Mouse (Mus musculus): Measurements from ENCODE around the gene Gnb1. TPM values are rescaled to one million over a fixed set of nuclear protein-coding genes. Genes with fewer than 3 reads are reported as not detected.

The Gnb1 gene
- polyA plus RNA-seq (2012; rRNA removed) = 325 and 341 TPM in 2 replicates

- H3K4me1 ChIP-seq (ENCODE audit: control insufficient read depth, insufficient read depth, insufficient read length) = peaks cover 23% of the 10 kb centered on the region
- TF ChIP-seq CTCF (IDR thresholded peaks at IDR 0.05; ENCODE audit: extremely low read depth, insufficient read depth, insufficient read length, insufficient replicate concordance) = no peak
- peak; percentile 47 for TF ChIP-seq POLR2A (IDR thresholded peaks at IDR 0.05; ENCODE audit: low read depth, low read length)
- H3K4me3 ChIP-seq (ENCODE audit: extremely low read depth, insufficient read depth, insufficient read length) = peak within 1 kb of the TSS; percentile 95
- peak; percentile 79 to 94 for DNase-seq (ENCODE audit: low read depth in 1 of 2, low spot score in 2 of 2)
- H3K36me3 ChIP-seq (ENCODE audit: control insufficient read depth, insufficient read depth, low read length) = no peaks in the 10 kb centered on the region
- H3K27ac ChIP-seq (ENCODE audit: insufficient read depth, low read length) = peak within 1 kb of the TSS; percentile 71
- no peaks in the 10 kb centered on the region for H3K27me3 ChIP-seq (ENCODE audit: control insufficient read depth, insufficient read depth, low read length)
- WGBS = under 1% methylated on average over 43 of the region's 60 CpGs
These were observed at the start of gene Gnb1 for GRCm38 (mm10) chr4:155490990-155491504. TSS of gene Gnb1 (plus strand) at chr4:155491361.

GRCm38 (mm10) chr4:155442808-155443207, 48.4 kb upstream of the Gnb1 start:
- Histone ChIP-seq H3K36me3 (ENCODE audit: control insufficient read depth, insufficient read depth, low read length) (no peaks in the 10 kb centered on the region), H3K4me3 (ENCODE audit: extremely low read depth, insufficient read depth, insufficient read length) (no peak overlapping the region), H3K4me1 (ENCODE audit: control insufficient read depth, insufficient read depth, insufficient read length) (no peaks in the 10 kb centered on the region), H3K27me3 (ENCODE audit: control insufficient read depth, insufficient read depth, low read length) (no peaks in the 10 kb centered on the region), H3K27ac (ENCODE audit: insufficient read depth, low read length) (no peak overlapping the region)
- no peak for TF ChIP-seq POLR2A (IDR thresholded peaks at IDR 0.05; ENCODE audit: low read depth, low read length)
- no peak for TF ChIP-seq CTCF (IDR thresholded peaks at IDR 0.05; ENCODE audit: extremely low read depth, insufficient read depth, insufficient read length, insufficient replicate concordance)
- WGBS = 69% methylated on average over 3 of the region's 3 CpGs
- DNase-seq (ENCODE audit: low read depth in 1 of 2, low spot score in 2 of 2) = no peak

- TF ChIP-seq POLR2A (IDR thresholded peaks at IDR 0.05; ENCODE audit: low read depth, low read length) (no peak), CTCF (IDR thresholded peaks at IDR 0.05; ENCODE audit: extremely low read depth, insufficient read depth, insufficient read length, insufficient replicate concordance) (no peak)
- H3K4me3 ChIP-seq (ENCODE audit: extremely low read depth, insufficient read depth, insufficient read length) = no peak overlapping the region
These were observed 39.6 kb upstream of the Gnb1 start for GRCm38 (mm10) chr4:155451597-155451996.

GRCm38 (mm10) chr4:155458575-155458974, 32.6 kb upstream of the Gnb1 start:
- Histone ChIP-seq H3K27ac (ENCODE audit: insufficient read depth, low read length) (no peak overlapping the region), H3K4me3 (ENCODE audit: extremely low read depth, insufficient read depth, insufficient read length) (no peak overlapping the region), H3K4me1 (ENCODE audit: control insufficient read depth, insufficient read depth, insufficient read length) (no peaks in the 10 kb centered on the region), H3K36me3 (ENCODE audit: control insufficient read depth, insufficient read depth, low read length) (no peaks in the 10 kb centered on the region), H3K27me3 (ENCODE audit: control insufficient read depth, insufficient read depth, low read length) (no peaks in the 10 kb centered on the region)
- TF ChIP-seq POLR2A (IDR thresholded peaks at IDR 0.05; ENCODE audit: low read depth, low read length) (no peak), CTCF (IDR thresholded peaks at IDR 0.05; ENCODE audit: extremely low read depth, insufficient read depth, insufficient read length, insufficient replicate concordance) (no peak)
- WGBS = 78% methylated on average over 5 of the region's 5 CpGs
- DNase-seq (ENCODE audit: low read depth in 1 of 2, low spot score in 2 of 2) = no peak

More at GRCm38 (mm10) chr4:155451597-155451996, 39.6 kb upstream of the Gnb1 start:
- H3K36me3 ChIP-seq (ENCODE audit: control insufficient read depth, insufficient read depth, low read length) = no peaks in the 10 kb centered on the region
- DNase-seq (ENCODE audit: low read depth in 1 of 2, low spot score in 2 of 2) = no peak
- H3K27ac ChIP-seq (ENCODE audit: insufficient read depth, low read length) = no peak overlapping the region
- no peaks in the 10 kb centered on the region for H3K4me1 ChIP-seq (ENCODE audit: control insufficient read depth, insufficient read depth, insufficient read length)
- 71% methylated on average over 10 of the region's 10 CpGs for WGBS
- H3K27me3 ChIP-seq (ENCODE audit: control insufficient read depth, insufficient read depth, low read length) = no peaks in the 10 kb centered on the region

GRCm38 (mm10) chr4:155463050-155463449, 28.1 kb upstream of the Gnb1 start:
- TF ChIP-seq CTCF (IDR thresholded peaks at IDR 0.05; ENCODE audit: extremely low read depth, insufficient read depth, insufficient read length, insufficient replicate concordance) = no peak
- H3K4me1 ChIP-seq (ENCODE audit: control insufficient read depth, insufficient read depth, insufficient read length) = no peaks in the 10 kb centered on the region
- no peaks in the 10 kb centered on the region for H3K36me3 ChIP-seq (ENCODE audit: control insufficient read depth, insufficient read depth, low read length)
- no peak for DNase-seq (ENCODE audit: low read depth in 1 of 2, low spot score in 2 of 2)
- H3K27me3 ChIP-seq (ENCODE audit: control insufficient read depth, insufficient read depth, low read length) = no peaks in the 10 kb centered on the region
- no peak overlapping the region for H3K27ac ChIP-seq (ENCODE audit: insufficient read depth, low read length)
- H3K4me3 ChIP-seq (ENCODE audit: extremely low read depth, insufficient read depth, insufficient read length) = no peak overlapping the region
- 79% methylated on average over 13 of the region's 13 CpGs for WGBS

- Histone ChIP-seq H3K4me3 (ENCODE audit: extremely low read depth, insufficient read depth, insufficient read length) (no peak overlapping the region), H3K36me3 (ENCODE audit: control insufficient read depth, insufficient read depth, low read length) (no peaks in the 10 kb centered on the region), H3K4me1 (ENCODE audit: control insufficient read depth, insufficient read depth, insufficient read length) (no peaks in the 10 kb centered on the region), H3K27ac (ENCODE audit: insufficient read depth, low read length) (no peak overlapping the region), H3K27me3 (ENCODE audit: control insufficient read depth, insufficient read depth, low read length) (no peaks in the 10 kb centered on the region)
- TF ChIP-seq POLR2A (IDR thresholded peaks at IDR 0.05; ENCODE audit: low read depth, low read length) = no peak
- no peak for TF ChIP-seq CTCF (IDR thresholded peaks at IDR 0.05; ENCODE audit: extremely low read depth, insufficient read depth, insufficient read length, insufficient replicate concordance)
- DNase-seq (ENCODE audit: low read depth in 1 of 2, low spot score in 2 of 2) = no peak
- 89% methylated on average over 6 of the region's 6 CpGs for WGBS
These were observed 27.6 kb upstream of the Gnb1 start for GRCm38 (mm10) chr4:155463611-155464010.

GRCm38 (mm10) chr4:155464061-155464460, 27.1 kb upstream of the Gnb1 start:
- 77% methylated on average over 4 of the region's 4 CpGs for WGBS
- Histone ChIP-seq H3K27ac (ENCODE audit: insufficient read depth, low read length) (no peak overlapping the region), H3K27me3 (ENCODE audit: control insufficient read depth, insufficient read depth, low read length) (no peaks in the 10 kb centered on the region)

More at GRCm38 (mm10) chr4:155464061-155464460, 27.1 kb upstream of the Gnb1 start:
- peaks cover 1% of the 10 kb centered on the region; the same call in 1 of the 2 replicates for H3K4me1 ChIP-seq (ENCODE audit: control insufficient read depth, insufficient read depth, insufficient read length)
- no peaks in the 10 kb centered on the region for H3K36me3 ChIP-seq (ENCODE audit: control insufficient read depth, insufficient read depth, low read length)
- H3K4me3 ChIP-seq (ENCODE audit: extremely low read depth, insufficient read depth, insufficient read length) = no peak overlapping the region
- no peak for DNase-seq (ENCODE audit: low read depth in 1 of 2, low spot score in 2 of 2)
- TF ChIP-seq POLR2A (IDR thresholded peaks at IDR 0.05; ENCODE audit: low read depth, low read length) (no peak), CTCF (IDR thresholded peaks at IDR 0.05; ENCODE audit: extremely low read depth, insufficient read depth, insufficient read length, insufficient replicate concordance) (no peak)

Data from spleen, adult 2 months (tissue).